Mouse (Mus musculus) liver, embryonic 16.5 days (tissue): ENCODE data around the gene 6430628N08Rik. TPM values are rescaled to one million over a fixed set of nuclear protein-coding genes. Genes with fewer than 3 reads are reported as not detected.

Source experiments
- ATAC-seq: fragments of 200-750 bp; cut with Nextera tagmentation; 2 replicates; pipeline ENCODE4 v1.8.0; 2017; ENCODE audit warnings: low read depth, mild to moderate bottlenecking, moderate number of reproducible peaks, moderate library complexity
- H3K27ac ChIP-seq: fragments of 300-500 bp; sonication (generic); 2 replicates; pipeline ENCODE4 v1.5.1; 2014; ENCODE audit warnings: mild to moderate bottlenecking, low read length
- H3K27me3 ChIP-seq: fragments of 300-500 bp; sonication (generic); 2 replicates; pipeline ENCODE4 v1.6.1; 2014; ENCODE audit warnings: low read depth, low read length, mixed read lengths; ENCODE audit not compliant: control insufficient read depth, insufficient read depth
- H3K36me3 ChIP-seq: fragments of 300-500 bp; sonication (generic); 2 replicates; pipeline ENCODE4 v1.6.1; 2014; ENCODE audit warnings: mild to moderate bottlenecking; ENCODE audit not compliant: control insufficient read depth, insufficient read depth
- H3K4me1 ChIP-seq: fragments of 300-500 bp; sonication (generic); 2 replicates; pipeline ENCODE4 v1.6.1; 2014; ENCODE audit warnings: low read depth, low read length, mixed read lengths; ENCODE audit not compliant: control insufficient read depth
- H3K4me2 ChIP-seq: fragments of 300-500 bp; sonication (generic); 2 replicates; pipeline ENCODE4 v1.6.1; 2014; ENCODE audit warnings: low read depth, low read length, mixed read lengths
- H3K4me3 ChIP-seq: fragments of 300-500 bp; sonication (generic); 2 replicates; pipeline ENCODE4 v1.5.1; 2014; ENCODE audit warnings: low read depth, mild to moderate bottlenecking, low read length
- H3K9ac ChIP-seq: fragments of 300-500 bp; sonication (generic); 2 replicates; pipeline ENCODE4 v1.6.1; 2014; ENCODE audit warnings: low read depth, low read length
- H3K9me3 ChIP-seq: fragments of 300-500 bp; sonication (generic); replicated peaks from 2 replicates; pipeline ENCODE4 v1.6.1; 2016; ENCODE audit warnings: low read length; ENCODE audit not compliant: control insufficient read depth
- WGBS: fragments of 180-500 bp; shearing (Covaris S2); extraction: QIAGEN DNeasy Blood & Tissue Kit; methylation state at CpG from one replicate; pipeline ENCODE4 v1.1.7; 2014; ENCODE audit not compliant: insufficient replicate concordance; 5-methylcytosine and 5-hydroxymethylcytosine counted together
- polyA plus RNA-seq: library from polyadenylated mRNA; unstranded; fragments of >200 nt; fragmentation: Nextera tagmentation; extraction: Ambion mirVana; gene quantifications from 2 replicates; pipeline ENCODE4 v1.2.1, GENCODE M21; 2015

Gene 6430628N08Rik
- polyA plus RNA-seq, 1 experiment from 2014 or later = not detected

GRCm38 (mm10) chr4:115923262-115923880, 32.9 kb downstream of the 6430628N08Rik start:
- no peak for ATAC-seq
- Histone ChIP-seq H3K27me3 (peaks cover 6% of the 10 kb centered on the region), H3K36me3 (no peaks in the 10 kb centered on the region), H3K4me3 (no peak overlapping the region), H3K4me1 (no peaks in the 10 kb centered on the region), H3K4me2 (no peak overlapping the region), H3K9me3 (no peaks in the 10 kb centered on the region), H3K9ac (no peak overlapping the region), H3K27ac (no peak overlapping the region)
- WGBS = 64% methylated on average over 16 of the region's 16 CpGs

- 40% methylated on average over 7 of the region's 7 CpGs for WGBS
- no peaks in the 10 kb centered on the region for H3K4me1 ChIP-seq
- no peaks in the 10 kb centered on the region for H3K9me3 ChIP-seq
- no peak overlapping the region for H3K27ac ChIP-seq
- no peaks in the 10 kb centered on the region for H3K36me3 ChIP-seq
- no peak overlapping the region for H3K4me3 ChIP-seq
- H3K27me3 ChIP-seq = peaks cover 30% of the 10 kb centered on the region
- ATAC-seq = no peak
- H3K4me2 ChIP-seq = no peak overlapping the region
- H3K9ac ChIP-seq = no peak overlapping the region
These were observed 37.2 kb downstream of the 6430628N08Rik start for GRCm38 (mm10) chr4:115927637-115928036.

GRCm38 (mm10) chr4:115931556-115932088, 41.2 kb downstream of the 6430628N08Rik start:
- Histone ChIP-seq H3K4me2 (no peak overlapping the region), H3K36me3 (no peaks in the 10 kb centered on the region), H3K27ac (no peak overlapping the region), H3K9ac (no peak overlapping the region), H3K9me3 (no peaks in the 10 kb centered on the region), H3K4me1 (no peaks in the 10 kb centered on the region), H3K4me3 (no peak overlapping the region), H3K27me3 (peaks cover 70% of the 10 kb centered on the region)
- WGBS = 47% methylated on average over 13 of the region's 13 CpGs
- ATAC-seq = no peak

GRCm38 (mm10) chr4:115935835-115936581, 45.5 kb downstream of the 6430628N08Rik start:
- Histone ChIP-seq H3K9ac (no peak overlapping the region), H3K4me3 (no peak overlapping the region), H3K36me3 (no peaks in the 10 kb centered on the region), H3K4me2 (no peak overlapping the region), H3K4me1 (no peaks in the 10 kb centered on the region), H3K9me3 (no peaks in the 10 kb centered on the region), H3K27ac (no peak overlapping the region), H3K27me3 (peaks cover 99% of the 10 kb centered on the region)
- ATAC-seq = no peak
- under 1% methylated on average over 36 of the region's 36 CpGs for WGBS

- Histone ChIP-seq H3K9me3 (no peaks in the 10 kb centered on the region), H3K4me2 (no peak overlapping the region), H3K27ac (no peak overlapping the region), H3K36me3 (no peaks in the 10 kb centered on the region), H3K4me1 (no peaks in the 10 kb centered on the region), H3K9ac (no peak overlapping the region), H3K27me3 (peaks cover 100% of the 10 kb centered on the region), H3K4me3 (no peak overlapping the region)
- ATAC-seq = no peak
- 2% methylated on average over 20 of the region's 20 CpGs for WGBS
These were observed 46.2 kb downstream of the 6430628N08Rik start for GRCm38 (mm10) chr4:115936646-115937045.

GRCm38 (mm10) chr4:115937061-115937976, 46.9 kb downstream of the 6430628N08Rik start:
- Histone ChIP-seq H3K36me3 (no peaks in the 10 kb centered on the region), H3K4me2 (no peak overlapping the region), H3K9ac (no peak overlapping the region), H3K27ac (no peak overlapping the region), H3K9me3 (no peaks in the 10 kb centered on the region), H3K4me3 (no peak overlapping the region), H3K27me3 (peaks cover 100% of the 10 kb centered on the region), H3K4me1 (no peaks in the 10 kb centered on the region)
- 5% methylated on average over 19 of the region's 19 CpGs for WGBS
- no peak for ATAC-seq

GRCm38 (mm10) chr4:115938276-115939160, 48.1 kb downstream of the 6430628N08Rik start:
- 3% methylated on average over 37 of the region's 37 CpGs for WGBS
- peaks cover 100% of the 10 kb centered on the region for H3K27me3 ChIP-seq
- H3K4me3 ChIP-seq = no peak overlapping the region
- H3K9me3 ChIP-seq = no peaks in the 10 kb centered on the region
- H3K36me3 ChIP-seq = no peaks in the 10 kb centered on the region
- no peak overlapping the region for H3K9ac ChIP-seq
- H3K4me1 ChIP-seq = no peaks in the 10 kb centered on the region
- ATAC-seq = no peak
- H3K27ac ChIP-seq = no peak overlapping the region
- H3K4me2 ChIP-seq = no peak overlapping the region
